Mouse (Mus musculus): ENCODE data around the gene Tfap2c. TPM values are rescaled to one million over a fixed set of nuclear protein-coding genes. Genes with fewer than 3 reads are reported as not detected.

The Tfap2c gene
- 0.26 and 0.64 TPM in 2 replicates for polyA plus RNA-seq (2015; fragmentation: Nextera tagmentation; extraction: Ambion mirVana)

DNA sequence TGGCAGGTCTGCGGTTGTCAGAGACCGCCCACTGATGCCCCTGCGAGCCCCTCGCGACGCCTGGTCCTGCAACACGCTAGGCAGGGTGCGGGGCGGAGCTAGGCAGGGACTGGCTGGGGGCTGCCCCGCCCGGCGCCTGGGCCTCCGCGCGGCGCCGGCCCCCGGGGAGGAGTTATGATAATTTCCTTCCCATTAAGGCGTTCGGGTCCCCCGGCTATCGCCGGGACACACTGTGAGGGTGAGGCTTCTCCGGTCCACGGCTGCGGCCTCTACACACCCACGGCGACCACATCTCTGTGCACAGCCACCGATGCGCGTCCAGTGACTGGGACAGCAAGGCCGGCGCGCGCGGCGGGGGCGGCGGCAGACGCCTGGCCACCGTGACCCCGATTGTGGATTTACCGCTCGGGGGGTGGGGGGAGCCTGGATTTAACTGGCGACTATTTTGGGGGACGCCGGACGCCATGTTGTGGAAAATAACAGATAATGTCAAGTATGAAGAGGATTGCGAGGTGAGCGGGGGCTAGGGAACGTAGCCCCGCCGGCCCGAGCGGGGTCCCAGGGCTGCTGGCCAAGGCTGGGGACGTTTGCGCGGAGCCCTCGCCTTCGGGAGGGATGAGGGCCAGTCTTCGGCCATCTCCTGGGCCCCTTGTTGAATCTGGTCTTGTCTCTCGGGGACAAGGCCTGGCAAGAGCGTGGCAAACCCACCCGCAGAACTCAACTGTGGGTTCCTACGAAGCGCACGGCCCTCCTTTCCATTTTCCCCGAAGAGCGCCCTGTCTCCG is at the start of gene Tfap2c:
Gene Tfap2c, plus strand, starts transcription at position 223 of the 785 bp plus-strand sequence.
- under 1% methylated on average over 69 of the region's 70 CpGs for WGBS
- ATAC-seq (ENCODE audit: low FRiP score), result no peak; the same call in 1 of the 2 replicates

DNA sequence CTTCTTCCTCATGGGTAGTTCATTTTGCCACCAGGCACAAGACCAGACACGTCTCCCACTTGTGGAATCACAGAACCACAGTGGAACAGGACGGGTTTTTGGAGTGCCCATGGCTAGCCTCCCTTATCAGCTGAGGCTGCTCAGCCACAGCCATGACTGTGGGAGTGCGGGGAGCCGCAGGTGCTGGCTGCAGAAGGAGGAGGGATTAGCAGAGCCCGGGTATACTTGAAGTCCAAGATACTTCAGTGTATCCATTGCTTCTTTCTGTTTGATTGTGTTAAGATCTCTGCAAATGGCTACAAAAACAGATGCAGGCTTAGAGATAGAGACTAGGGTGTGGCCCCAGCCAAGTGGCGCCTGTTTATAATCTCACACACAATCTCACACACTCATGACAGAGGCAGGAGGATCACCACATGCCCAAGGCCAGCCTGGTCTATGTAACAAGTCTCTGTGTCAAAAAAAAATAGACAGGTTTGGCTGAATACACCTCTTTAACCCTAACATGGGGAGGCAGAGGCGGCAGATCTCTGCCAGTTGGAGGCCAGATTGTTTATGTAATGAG is 48.6 kb upstream of the Tfap2c start:
- Histone ChIP-seq H3K9ac (replicated peaks) (no peak overlapping the region), H3K4me2 (no peak overlapping the region), H3K4me1 (no peaks in the 10 kb centered on the region), H3K9me3 (replicated peaks) (no peaks in the 10 kb centered on the region), H3K27me3 (replicated peaks) (no peaks in the 10 kb centered on the region), H3K4me3 (replicated peaks) (no peak overlapping the region), H3K36me3 (no peaks in the 10 kb centered on the region), H3K27ac (replicated peaks) (no peak overlapping the region)
- WGBS, result 65% methylated on average over 7 of the region's 7 CpGs
- ATAC-seq (ENCODE audit: low FRiP score), result no peak

More for the DNA sequence above, at the start of gene Tfap2c:
- Histone ChIP-seq H3K4me1 (peaks cover 36% of the 10 kb centered on the region), H3K4me2 (peak within 1 kb of the TSS; percentile 46), H3K27ac (replicated peaks) (no peak within 1 kb of the TSS), H3K36me3 (no peaks in the 10 kb centered on the region), H3K4me3 (replicated peaks) (peak within 1 kb of the TSS; percentile 14; the same call in 1 of the 2 replicates), H3K9ac (replicated peaks) (no peak within 1 kb of the TSS), H3K27me3 (replicated peaks) (peaks cover 91% of the 10 kb centered on the region), H3K9me3 (replicated peaks) (no peaks in the 10 kb centered on the region)

DNA sequence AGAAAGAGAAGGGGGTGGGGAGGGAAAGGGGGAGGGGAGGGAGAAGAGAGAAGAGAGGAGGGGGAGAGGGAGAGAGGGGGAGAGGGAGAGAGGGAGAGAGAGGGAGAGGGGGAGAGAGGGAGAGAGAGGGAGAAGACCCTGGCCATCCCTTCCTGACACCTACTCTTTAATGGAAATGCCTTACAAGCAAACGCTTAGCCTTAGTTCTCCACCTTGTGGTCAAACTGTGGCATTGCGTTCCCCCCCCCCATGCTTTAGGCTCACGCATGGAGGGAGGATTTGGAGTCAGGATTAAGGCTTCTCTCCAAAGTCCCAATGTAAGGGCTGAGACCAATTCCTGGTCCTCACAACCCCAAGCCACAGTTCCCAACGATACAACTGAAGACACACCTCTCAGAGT is 48.1 kb upstream of the Tfap2c start:
- Histone ChIP-seq H3K9me3 (replicated peaks) (no peaks in the 10 kb centered on the region), H3K4me1 (no peaks in the 10 kb centered on the region), H3K4me2 (no peak overlapping the region), H3K27me3 (replicated peaks) (no peaks in the 10 kb centered on the region), H3K27ac (replicated peaks) (no peak overlapping the region), H3K4me3 (replicated peaks) (no peak overlapping the region), H3K9ac (replicated peaks) (no peak overlapping the region), H3K36me3 (no peaks in the 10 kb centered on the region)
- 5% methylated on average over 4 of the region's 4 CpGs for WGBS
- ATAC-seq (ENCODE audit: low FRiP score), result no peak

DNA sequence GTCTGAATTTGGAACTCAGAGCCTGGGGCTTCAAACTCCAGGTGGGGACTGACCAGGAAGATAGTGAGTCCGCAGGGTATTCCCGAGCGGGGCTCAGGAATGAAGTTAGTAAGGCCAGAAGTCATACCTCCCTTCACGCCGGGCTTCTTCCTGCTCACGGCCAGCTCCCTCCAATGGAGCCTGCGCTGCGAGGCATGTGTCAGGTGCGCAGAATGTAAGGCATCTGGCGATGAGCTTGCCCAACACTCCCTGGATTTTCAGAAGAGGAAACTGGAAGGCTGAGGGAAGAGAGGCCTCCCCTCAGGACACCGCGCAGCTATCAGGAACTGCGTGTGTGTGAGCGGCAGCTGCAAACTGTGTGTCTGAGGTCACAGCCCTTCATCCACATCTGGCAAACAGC is 47.2 kb upstream of the Tfap2c start:
- no peak for ATAC-seq (ENCODE audit: low FRiP score)
- no peaks in the 10 kb centered on the region for H3K4me1 ChIP-seq
- no peak overlapping the region for H3K4me2 ChIP-seq
- no peak overlapping the region for H3K27ac ChIP-seq (replicated peaks)
- H3K36me3 ChIP-seq, result no peaks in the 10 kb centered on the region
- H3K4me3 ChIP-seq (replicated peaks), result no peak overlapping the region
- H3K9me3 ChIP-seq (replicated peaks), result no peaks in the 10 kb centered on the region
- 75% methylated on average over 14 of the region's 14 CpGs for WGBS
- no peak overlapping the region for H3K9ac ChIP-seq (replicated peaks)
- no peaks in the 10 kb centered on the region for H3K27me3 ChIP-seq (replicated peaks)

DNA sequence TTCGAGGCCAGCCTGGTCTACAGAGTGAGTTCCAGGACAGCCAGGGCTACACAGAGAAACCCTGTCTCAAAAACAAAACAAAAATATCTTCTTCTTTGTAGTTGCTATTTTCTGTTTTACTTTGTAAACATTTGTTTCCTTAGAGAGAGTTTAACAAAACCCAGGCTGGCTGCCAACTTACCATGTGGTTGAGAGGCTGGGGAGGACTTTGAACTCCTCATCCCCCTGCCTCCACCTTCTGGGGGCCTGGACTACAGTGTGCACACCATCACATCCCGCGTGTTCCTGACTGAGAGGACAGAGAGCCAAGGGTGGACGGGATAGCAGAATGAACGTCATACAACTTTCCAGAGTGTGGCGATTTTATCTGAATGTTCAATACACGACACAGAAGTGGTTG is 43.3 kb upstream of the Tfap2c start:
- ATAC-seq (ENCODE audit: low FRiP score), result no peak
- H3K4me1 ChIP-seq, result no peaks in the 10 kb centered on the region

DNA sequence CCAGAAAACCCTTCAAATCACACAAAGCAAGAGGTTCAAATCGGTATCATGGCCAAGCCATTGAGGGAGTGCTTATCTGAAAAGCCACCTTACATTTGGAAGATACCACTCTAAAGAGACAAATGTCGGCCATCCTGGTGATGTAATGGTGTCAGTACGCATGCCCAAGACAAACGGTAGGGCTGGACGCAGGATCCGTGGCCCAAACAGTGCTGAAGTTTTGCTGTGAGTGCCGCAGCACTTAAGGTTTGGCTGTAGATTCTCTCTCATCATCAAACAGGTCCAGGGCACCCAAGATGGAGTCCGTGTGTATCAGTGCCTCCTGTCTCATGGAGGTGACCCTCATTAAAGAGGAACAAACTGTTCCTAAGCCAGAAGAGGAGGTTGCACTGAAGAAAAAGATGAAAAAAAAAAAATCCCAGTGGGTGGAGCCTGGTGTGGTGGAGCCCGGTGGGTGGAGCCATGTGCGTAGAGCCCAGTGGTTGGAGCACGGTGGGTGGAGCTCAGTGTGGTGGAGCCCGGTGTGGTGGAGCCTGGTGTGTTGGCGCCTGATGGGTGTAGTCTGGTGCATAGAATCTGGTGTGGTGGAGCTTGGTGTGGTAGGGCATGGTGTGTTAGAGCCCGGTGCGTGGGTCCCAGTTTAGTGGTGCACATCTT is 39.2 kb upstream of the Tfap2c start:
- H3K27ac ChIP-seq (replicated peaks), result no peak overlapping the region
- ATAC-seq (ENCODE audit: low FRiP score), result no peak
- no peaks in the 10 kb centered on the region for H3K27me3 ChIP-seq (replicated peaks)
- no peak overlapping the region for H3K4me3 ChIP-seq (replicated peaks)
- H3K9ac ChIP-seq (replicated peaks), result no peak overlapping the region
- H3K4me1 ChIP-seq, result no peaks in the 10 kb centered on the region
- no peak overlapping the region for H3K4me2 ChIP-seq
- H3K36me3 ChIP-seq, result no peaks in the 10 kb centered on the region
- no peaks in the 10 kb centered on the region for H3K9me3 ChIP-seq (replicated peaks)
- 94% methylated on average over 15 of the region's 15 CpGs for whole genome bisulfite sequencing

More for the DNA sequence above, 43.3 kb upstream of the Tfap2c start:
- no peak overlapping the region for H3K9ac ChIP-seq (replicated peaks)
- no peaks in the 10 kb centered on the region for H3K27me3 ChIP-seq (replicated peaks)
- H3K36me3 ChIP-seq, result no peaks in the 10 kb centered on the region
- WGBS, result 88% methylated on average over 7 of the region's 7 CpGs
- no peak overlapping the region for H3K4me3 ChIP-seq (replicated peaks)
- no peak overlapping the region for H3K4me2 ChIP-seq
- H3K9me3 ChIP-seq (replicated peaks), result no peaks in the 10 kb centered on the region
- no peak overlapping the region for H3K27ac ChIP-seq (replicated peaks)

DNA sequence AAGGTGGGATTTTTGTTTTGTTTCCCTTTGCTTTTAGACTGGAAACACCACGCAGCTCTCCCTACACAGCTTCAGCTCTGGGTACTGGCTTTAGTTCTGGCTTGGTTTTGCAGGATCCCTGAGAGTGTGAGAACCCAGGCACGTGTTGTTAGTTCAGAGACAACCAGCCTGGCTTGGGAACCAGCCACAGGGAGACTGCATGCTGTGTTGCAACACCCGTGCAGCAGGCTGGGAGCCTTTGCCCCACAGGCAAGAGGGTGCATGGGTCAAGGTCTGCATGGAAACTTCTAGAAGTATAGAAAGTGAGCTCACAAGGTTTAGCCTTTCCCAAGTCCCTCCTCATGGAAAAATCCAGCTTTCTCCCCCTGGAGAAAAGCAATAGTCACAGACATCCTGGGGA is 38.5 kb upstream of the Tfap2c start:
- whole genome bisulfite sequencing, result 69% methylated on average over 3 of the region's 3 CpGs
- no peak for ATAC-seq (ENCODE audit: low FRiP score)
- Histone ChIP-seq H3K27me3 (replicated peaks) (no peaks in the 10 kb centered on the region), H3K4me3 (replicated peaks) (no peak overlapping the region), H3K9me3 (replicated peaks) (no peaks in the 10 kb centered on the region), H3K36me3 (no peaks in the 10 kb centered on the region), H3K27ac (replicated peaks) (no peak overlapping the region), H3K9ac (replicated peaks) (no peak overlapping the region), H3K4me2 (no peak overlapping the region), H3K4me1 (no peaks in the 10 kb centered on the region)

DNA sequence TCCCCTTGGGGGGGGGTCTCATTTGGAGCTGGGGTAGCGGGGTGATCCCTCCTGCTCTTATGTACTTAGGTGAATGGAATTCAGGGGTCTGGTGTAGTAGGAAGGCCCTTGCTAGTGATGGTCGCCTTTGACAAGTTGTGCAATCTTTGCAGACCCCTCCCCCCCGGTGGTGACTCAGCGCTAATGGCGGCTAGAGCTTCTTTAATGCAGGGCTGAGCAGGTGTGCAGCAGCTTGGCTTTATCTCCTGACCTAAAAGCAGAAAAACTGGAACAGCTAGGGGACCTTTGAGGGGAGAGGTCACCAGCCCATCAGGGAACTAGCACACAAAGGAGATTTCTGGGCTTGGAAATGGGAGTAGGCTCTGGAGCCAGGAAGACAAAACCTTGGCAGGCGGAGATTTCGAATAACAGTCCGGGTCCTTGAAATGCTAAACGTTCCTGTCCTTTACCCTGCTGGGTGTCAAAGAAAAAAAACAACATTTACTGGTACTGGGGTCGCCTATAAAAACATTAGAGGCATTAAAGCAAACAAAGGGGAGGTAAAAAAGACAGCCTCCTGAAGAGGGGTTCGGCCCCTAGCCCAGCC is 32.9 kb upstream of the Tfap2c start:
- H3K36me3 ChIP-seq, result no peaks in the 10 kb centered on the region
- H3K27ac ChIP-seq (replicated peaks), result no peak overlapping the region
- ATAC-seq (ENCODE audit: low FRiP score), result no peak
- no peak overlapping the region for H3K9ac ChIP-seq (replicated peaks)
- H3K27me3 ChIP-seq (replicated peaks), result no peaks in the 10 kb centered on the region
- no peak overlapping the region for H3K4me2 ChIP-seq
- H3K4me3 ChIP-seq (replicated peaks), result no peak overlapping the region
- H3K4me1 ChIP-seq, result no peaks in the 10 kb centered on the region
- H3K9me3 ChIP-seq (replicated peaks), result no peaks in the 10 kb centered on the region
- 16% methylated on average over 11 of the region's 11 CpGs for WGBS

DNA sequence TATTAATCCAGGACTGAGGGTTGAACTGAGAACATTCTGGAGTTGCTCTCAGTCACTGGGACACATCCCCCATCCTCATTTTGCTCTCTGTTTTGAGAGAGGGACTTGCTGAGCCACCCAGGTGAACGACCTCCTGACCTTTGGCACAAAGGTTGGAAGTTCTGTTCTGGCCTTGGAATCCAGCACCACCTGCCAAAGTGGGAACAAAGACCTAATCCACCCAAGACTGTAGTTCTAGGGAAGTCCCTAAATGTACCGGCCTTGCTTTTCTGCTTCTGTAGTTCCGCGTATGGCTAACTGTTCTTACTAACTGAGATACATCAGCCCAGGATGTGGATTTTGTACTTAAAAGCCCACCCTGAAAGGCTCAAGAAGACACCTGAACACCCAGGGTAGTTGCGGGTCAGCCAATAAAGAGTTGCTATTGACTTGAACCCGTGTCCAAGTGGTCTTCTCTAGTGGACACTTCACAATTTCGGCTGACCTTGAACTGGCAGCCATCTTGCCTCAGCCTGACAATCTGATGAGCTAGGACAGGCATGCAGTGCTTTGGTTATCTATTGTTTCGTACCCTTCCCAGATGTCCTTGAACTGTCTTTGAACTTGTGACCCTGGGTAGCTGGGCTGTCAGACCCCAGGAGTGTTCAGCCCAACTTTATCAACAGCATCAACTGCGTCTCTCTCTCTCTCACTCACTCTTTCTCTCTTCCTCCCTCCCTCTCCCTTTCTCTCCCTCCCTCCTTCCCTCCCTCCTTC is 28.6 kb upstream of the Tfap2c start:
- ATAC-seq (ENCODE audit: low FRiP score), result no peak
- no peak overlapping the region for H3K4me3 ChIP-seq (replicated peaks)
- 88% methylated on average over 9 of the region's 9 CpGs for WGBS
- H3K4me1 ChIP-seq, result no peaks in the 10 kb centered on the region
- no peak overlapping the region for H3K9ac ChIP-seq (replicated peaks)
- H3K4me2 ChIP-seq, result no peak overlapping the region
- H3K27me3 ChIP-seq (replicated peaks), result no peaks in the 10 kb centered on the region
- H3K27ac ChIP-seq (replicated peaks), result no peak overlapping the region
- H3K9me3 ChIP-seq (replicated peaks), result no peaks in the 10 kb centered on the region
- no peaks in the 10 kb centered on the region for H3K36me3 ChIP-seq

DNA sequence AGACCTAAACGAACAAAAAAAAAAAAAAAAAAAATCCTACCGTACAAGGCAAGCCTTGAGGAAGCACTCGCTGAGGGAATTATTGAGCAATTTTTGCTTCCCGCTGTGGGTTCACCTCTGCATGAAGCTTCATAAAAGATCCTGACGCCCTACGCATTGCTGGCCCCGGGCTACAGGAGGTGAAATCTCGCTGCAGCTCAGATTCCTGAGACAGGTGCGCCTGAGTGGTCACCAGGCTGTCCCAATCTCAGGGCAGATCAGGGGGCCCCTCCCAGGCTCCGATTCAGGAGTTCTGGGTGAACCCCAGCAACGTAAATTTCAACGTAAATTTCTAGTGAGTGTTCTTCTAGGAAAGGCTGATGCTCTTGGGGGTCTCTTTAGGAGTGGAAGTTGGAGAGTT is 26.9 kb upstream of the Tfap2c start:
- H3K4me3 ChIP-seq (replicated peaks), result no peak overlapping the region
- no peak overlapping the region for H3K9ac ChIP-seq (replicated peaks)
- H3K4me1 ChIP-seq, result no peaks in the 10 kb centered on the region
- H3K4me2 ChIP-seq, result no peak overlapping the region
- no peaks in the 10 kb centered on the region for H3K27me3 ChIP-seq (replicated peaks)
- WGBS, result 88% methylated on average over 12 of the region's 12 CpGs
- H3K36me3 ChIP-seq, result no peaks in the 10 kb centered on the region
- no peak overlapping the region for H3K27ac ChIP-seq (replicated peaks)
- no peaks in the 10 kb centered on the region for H3K9me3 ChIP-seq (replicated peaks)
- no peak for ATAC-seq (ENCODE audit: low FRiP score)

DNA sequence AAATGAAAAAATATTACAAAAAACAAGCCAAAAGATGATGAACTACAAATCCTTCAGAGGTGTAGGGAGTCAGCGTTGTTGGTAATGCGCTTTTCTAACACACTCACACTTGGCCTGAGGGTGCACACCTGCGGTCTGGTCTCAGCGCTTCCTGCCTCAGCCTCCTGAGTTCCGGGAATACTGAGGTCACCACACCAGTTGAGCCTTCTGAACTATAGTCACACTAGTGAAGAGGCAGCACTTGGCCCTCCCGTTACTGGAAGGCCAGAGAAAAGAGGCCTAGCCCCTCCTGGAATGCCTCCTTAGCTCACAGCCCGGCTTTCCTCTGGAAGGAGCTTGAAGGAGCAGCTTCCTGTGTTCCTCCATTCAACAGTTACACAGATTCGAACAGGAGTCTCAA is 22.2 kb upstream of the Tfap2c start:
- Histone ChIP-seq H3K4me3 (replicated peaks) (no peak overlapping the region), H3K4me2 (no peak overlapping the region), H3K27me3 (replicated peaks) (no peaks in the 10 kb centered on the region), H3K36me3 (no peaks in the 10 kb centered on the region), H3K27ac (replicated peaks) (no peak overlapping the region), H3K4me1 (no peaks in the 10 kb centered on the region), H3K9ac (replicated peaks) (no peak overlapping the region), H3K9me3 (replicated peaks) (no peaks in the 10 kb centered on the region)
- 92% methylated on average over 8 of the region's 8 CpGs for WGBS
- ATAC-seq (ENCODE audit: low FRiP score), result no peak

All from neural tube, embryonic 15.5 days (tissue).